Mouse (Mus musculus) urinary bladder, postnatal 25 days (tissue): ENCODE measurements around the gene Rab43.

Experiments used
- DNase-seq: peaks from one replicate; pipeline ENCODE4 v3.0.0; 2022; ENCODE audit warnings: low spot score

Rab43 gene

GRCm38 (mm10) chr6:87748531-87748930 lies 63.4 kb downstream of the Rab43 start:
- DNase-seq = no peak

DNA sequence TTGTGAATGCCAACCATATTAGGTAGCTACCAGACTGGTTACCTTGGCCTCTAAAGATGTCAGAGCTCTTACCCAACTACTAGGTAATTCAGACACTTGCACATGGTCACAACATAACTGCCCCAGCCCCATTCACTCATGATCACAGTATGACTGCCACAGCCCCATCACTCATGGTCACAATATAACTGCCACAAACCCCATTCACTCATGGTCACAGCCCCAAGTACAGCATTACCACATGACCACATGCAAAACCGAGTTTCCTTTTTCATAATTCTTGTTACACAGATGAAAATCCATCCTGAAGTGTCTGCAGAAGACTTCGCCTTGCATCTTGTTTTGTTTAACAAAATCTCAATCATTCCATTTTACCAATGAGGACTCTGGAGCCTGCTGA lies 63.9 kb downstream of the Rab43 start:
- no peak for DNase-seq

DNA sequence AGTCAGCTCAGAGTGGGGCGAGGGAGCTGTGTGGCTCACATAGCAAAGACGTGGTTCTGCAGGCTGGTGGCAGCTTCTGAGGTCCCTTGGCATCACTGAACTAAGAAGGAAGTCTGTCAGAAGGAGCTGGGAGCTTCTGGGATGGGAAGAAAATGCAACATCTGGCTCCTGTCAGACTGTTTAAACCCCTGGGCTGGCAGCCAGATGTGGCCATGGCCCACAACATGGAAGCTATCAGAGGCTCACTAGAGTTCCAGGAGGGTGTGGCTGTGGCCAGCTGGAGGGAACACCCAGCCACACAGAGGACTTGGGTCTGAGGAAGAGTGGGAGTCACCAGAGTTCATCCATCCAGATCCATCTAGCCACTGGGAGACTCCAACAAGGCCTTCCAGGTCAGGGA lies 65.1 kb downstream of the Rab43 start:
- DNase-seq = peak; percentile 33

DNA sequence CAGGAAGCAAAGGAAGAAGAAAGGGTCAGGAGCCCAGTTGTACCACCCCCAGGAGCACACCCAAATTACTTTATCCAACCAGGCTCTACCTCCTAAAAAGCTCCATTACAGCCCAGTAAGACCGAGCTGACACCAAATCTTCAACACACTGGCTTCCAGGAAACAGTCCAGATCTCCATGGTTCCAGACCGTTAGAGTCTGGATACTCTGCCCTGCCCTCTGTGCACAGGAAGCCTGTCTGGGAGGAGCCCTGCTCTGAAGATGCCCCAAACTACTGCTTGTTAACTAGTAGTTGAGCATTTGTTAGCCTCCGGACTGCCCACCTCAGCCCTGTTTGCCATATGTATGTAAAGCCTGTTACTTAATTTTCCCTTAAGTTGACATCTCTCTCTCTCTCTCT lies 65.9 kb downstream of the Rab43 start:
- DNase-seq = no peak

DNA sequence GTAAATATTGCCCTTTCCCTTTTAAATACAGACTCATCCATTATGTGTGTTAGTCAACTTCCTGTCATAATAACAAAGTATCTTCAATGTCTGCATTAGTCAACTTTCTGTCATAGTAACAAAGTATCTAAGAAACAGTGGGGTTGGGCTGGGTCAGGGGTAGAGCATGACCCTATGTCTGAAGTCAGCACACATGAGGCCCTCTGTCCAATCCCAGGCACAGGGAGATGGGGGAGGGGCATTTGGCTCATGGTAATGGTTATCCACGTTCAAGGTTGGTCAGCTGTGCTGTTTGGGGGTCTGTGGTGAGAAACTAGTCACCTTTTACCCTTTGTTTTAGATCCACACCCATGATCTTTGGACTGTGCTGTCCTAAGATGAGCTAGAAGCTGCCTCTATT lies 66.7 kb downstream of the Rab43 start:
- no peak for DNase-seq

GRCm38 (mm10) chr6:87744632-87745031 lies 67.3 kb downstream of the Rab43 start:
- no peak for DNase-seq

DNA sequence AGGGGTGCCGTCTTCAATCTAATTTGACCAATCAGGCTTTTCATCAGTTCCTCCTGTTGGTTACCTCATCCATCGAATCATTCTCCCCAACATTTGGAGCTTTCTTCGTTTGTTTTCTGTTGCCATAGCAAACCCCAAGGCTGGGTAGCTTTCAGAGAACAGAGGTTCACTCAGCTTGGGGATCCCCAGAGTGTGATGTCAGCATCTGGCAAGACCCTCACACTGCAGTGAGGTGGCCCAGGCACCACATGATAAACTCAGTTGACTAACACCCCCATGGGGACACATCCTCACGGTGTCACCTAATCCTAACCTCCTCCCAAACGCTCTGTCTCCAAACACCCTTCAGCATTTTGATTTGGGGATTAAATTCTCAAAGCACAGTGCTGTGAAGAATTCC lies 68.7 kb downstream of the Rab43 start:
- no peak for DNase-seq

DNA sequence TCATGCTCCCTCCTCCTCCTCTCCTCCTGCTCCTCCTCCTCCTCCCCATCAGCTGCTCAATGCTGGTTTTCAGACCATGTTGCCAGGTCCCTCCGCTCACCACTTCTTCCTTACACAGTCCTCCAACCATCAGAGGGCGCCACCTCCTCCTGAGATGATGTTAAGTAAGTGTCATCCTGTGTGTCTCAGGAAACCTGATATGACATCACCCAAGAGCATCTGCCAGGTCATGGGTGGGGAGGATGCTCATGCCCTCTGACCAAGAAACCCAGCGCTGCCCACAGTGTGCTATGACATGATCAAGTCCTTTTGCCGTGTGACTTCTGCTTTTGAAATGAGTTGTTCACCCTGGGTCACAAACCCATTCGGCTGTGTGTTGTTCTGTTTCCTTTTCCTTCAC lies 69.2 kb downstream of the Rab43 start:
- DNase-seq = no peak

DNA sequence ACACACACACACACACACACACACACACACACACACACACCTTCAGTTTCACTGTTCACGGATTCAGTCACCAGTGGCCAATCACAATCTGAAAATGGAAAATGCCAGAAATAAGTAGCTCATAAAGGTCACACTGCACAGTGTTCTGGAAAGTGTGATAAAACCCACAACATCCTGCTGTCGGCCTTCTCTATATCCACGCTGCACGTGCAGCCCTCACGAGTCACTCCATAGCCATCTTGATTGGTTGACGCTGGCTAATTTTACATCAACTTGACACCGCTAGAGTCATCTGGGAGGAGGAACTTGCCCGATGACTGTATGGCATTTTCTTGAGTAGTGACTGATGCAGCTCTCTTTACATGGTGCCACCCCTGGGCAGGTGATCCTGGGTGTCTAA lies 70.0 kb downstream of the Rab43 start:
- no peak for DNase-seq

- DNase-seq = no peak
These were observed 71.5 kb downstream of the Rab43 start for GRCm38 (mm10) chr6:87740496-87740895.

DNA sequence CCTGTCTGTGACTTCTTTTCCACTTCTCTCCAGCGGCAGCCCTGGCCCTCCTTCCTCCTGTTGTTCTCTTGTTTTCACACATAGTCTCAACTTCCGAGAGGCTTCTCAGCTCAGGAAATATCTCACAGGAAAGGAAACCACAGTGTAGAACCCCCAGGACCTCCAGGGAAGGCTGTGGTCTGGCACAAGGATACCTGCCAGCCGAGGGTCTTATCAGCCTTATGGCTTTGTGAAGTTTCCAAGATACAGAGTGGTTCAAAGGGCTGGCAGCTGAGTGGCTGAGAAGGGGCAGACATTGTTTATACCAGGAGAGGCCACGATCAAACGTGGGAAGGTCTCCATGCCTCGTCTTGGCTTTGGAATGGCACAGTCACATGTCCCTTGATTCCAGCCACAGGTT lies 72.1 kb downstream of the Rab43 start:
- no peak for DNase-seq
